In genomic region chr7:37690606-37691005, GRCm38 (mm10) we compare ENCODE assay signal across 16 mouse cellular contexts.
DNase-seq lines count a peak whose midpoint lies in the region; ATAC-seq lines count a peak whose summit lies in the region.
"Had no signal": no experiment of that assay in that cellular context is flagged by ENCODE, and none has a peak within 500 bp of the region (broad histone marks: within the 10 kb centered on the region; RNA-seq: fewer than 3 reads in every experiment).

No protein-coding gene starts in this region.

- H3K4me3 ChIP-seq in embryonic facial prominence, embryonic 10.5 days = no peak overlapping the region
- no peak overlapping the region for H3K4me3 ChIP-seq in forebrain, embryonic 16.5 days (replicated peaks; ENCODE audit: low read length)
- no peak overlapping the region for H3K4me3 ChIP-seq in midbrain, embryonic 10.5 days
- no peak overlapping the region for H3K4me3 ChIP-seq in neural tube, embryonic 15.5 days (replicated peaks)
- H3K4me3 ChIP-seq: heart, embryonic 12.5 days; kidney, embryonic 15.5 days; stomach, embryonic 15.5 days had no signal

- 74% methylated on average over 10 of the region's 10 CpGs for WGBS in embryonic facial prominence, embryonic 10.5 days
- 13% methylated on average over 10 of the region's 10 CpGs for WGBS in forebrain, embryonic 16.5 days
- 70% methylated on average over 10 of the region's 10 CpGs for WGBS in midbrain, embryonic 10.5 days
- 24% methylated on average over 10 of the region's 10 CpGs for WGBS in neural tube, embryonic 15.5 days

- H3K27me3 ChIP-seq in embryonic facial prominence, embryonic 10.5 days (replicated peaks; ENCODE audit: low read depth, poor library complexity, severe bottlenecking) = no peaks in the 10 kb centered on the region
- H3K27me3 ChIP-seq in forebrain, embryonic 16.5 days (replicated peaks; ENCODE audit: control insufficient read depth, insufficient read depth, low read length) = no peaks in the 10 kb centered on the region
- no peaks in the 10 kb centered on the region for H3K27me3 ChIP-seq in midbrain, embryonic 10.5 days (ENCODE audit: low read depth, poor library complexity, severe bottlenecking)
- no peaks in the 10 kb centered on the region for H3K27me3 ChIP-seq in neural tube, embryonic 15.5 days (replicated peaks)
- H3K27me3 ChIP-seq: CH12.LX; heart, embryonic 12.5 days; kidney, embryonic 15.5 days; Patski; stomach, embryonic 15.5 days had no signal

- no peaks in the 10 kb centered on the region for H3K9me3 ChIP-seq in embryonic facial prominence, embryonic 10.5 days
- no peaks in the 10 kb centered on the region for H3K9me3 ChIP-seq in forebrain, embryonic 16.5 days (ENCODE audit: control insufficient read depth, low read length)
- H3K9me3 ChIP-seq in midbrain, embryonic 10.5 days (replicated peaks) = no peaks in the 10 kb centered on the region
- H3K9me3 ChIP-seq in neural tube, embryonic 15.5 days (replicated peaks) = no peaks in the 10 kb centered on the region
- H3K9me3 ChIP-seq: heart, embryonic 12.5 days; kidney, embryonic 15.5 days; stomach, embryonic 15.5 days had no signal

- H3K9ac ChIP-seq in forebrain, embryonic 16.5 days (replicated peaks; ENCODE audit: low read depth, low read length) = no peak overlapping the region
- no peak overlapping the region for H3K9ac ChIP-seq in neural tube, embryonic 15.5 days (replicated peaks)
- H3K9ac ChIP-seq: heart, embryonic 12.5 days; kidney, embryonic 15.5 days; stomach, embryonic 15.5 days had no signal

- no peak overlapping the region for H3K4me2 ChIP-seq in forebrain, embryonic 16.5 days (ENCODE audit: low read length)
- H3K4me2 ChIP-seq in neural tube, embryonic 15.5 days = no peak overlapping the region; the same call in 1 of the 2 replicates
- H3K4me2 ChIP-seq: kidney, embryonic 15.5 days; stomach, embryonic 15.5 days had no signal

- H3K27ac ChIP-seq in embryonic facial prominence, embryonic 10.5 days (replicated peaks) = peak overlapping the region; percentile 51
- no peak overlapping the region for H3K27ac ChIP-seq in forebrain, embryonic 16.5 days (ENCODE audit: low read length)
- H3K27ac ChIP-seq in midbrain, embryonic 10.5 days (replicated peaks) = peak overlapping the region; percentile 81
- peak overlapping the region; percentile 51; the same call in 1 of the 2 replicates for H3K27ac ChIP-seq in neural tube, embryonic 15.5 days (replicated peaks)
- H3K27ac ChIP-seq: kidney, embryonic 15.5 days; stomach, embryonic 15.5 days had no signal

- DNase-seq in embryonic facial prominence, embryonic 10.5 days (ENCODE audit: low spot score) = no peak
- no peak for DNase-seq in midbrain, embryonic 10.5 days (ENCODE audit: low spot score)
- no peak for DNase-seq in adrenal gland, postnatal 36 days
- DNase-seq in urinary bladder, postnatal 36 days (ENCODE audit: low spot score in 2 of 2) = no peak
- no peak for DNase-seq in adipocyte (ENCODE audit: low spot score)
- DNase-seq: adrenal gland, postnatal 10 days; lung, adult 2 months; right cerebral cortex, postnatal 4 days; thymus, postnatal 25 days had no signal

- H3K4me1 ChIP-seq in embryonic facial prominence, embryonic 10.5 days = peaks cover 51% of the 10 kb centered on the region
- peaks cover 28% of the 10 kb centered on the region for H3K4me1 ChIP-seq in forebrain, embryonic 16.5 days (replicated peaks; ENCODE audit: control insufficient read depth, insufficient read depth, low read length)
- H3K4me1 ChIP-seq in midbrain, embryonic 10.5 days = peaks cover 74% of the 10 kb centered on the region
- H3K4me1 ChIP-seq in neural tube, embryonic 15.5 days = peaks cover 39% of the 10 kb centered on the region

- no peaks in the 10 kb centered on the region for H3K36me3 ChIP-seq in embryonic facial prominence, embryonic 10.5 days (replicated peaks)
- no peaks in the 10 kb centered on the region for H3K36me3 ChIP-seq in forebrain, embryonic 16.5 days (ENCODE audit: control insufficient read depth, insufficient read depth)
- no peaks in the 10 kb centered on the region; the same call in 1 of the 2 replicates for H3K36me3 ChIP-seq in midbrain, embryonic 10.5 days
- H3K36me3 ChIP-seq in neural tube, embryonic 15.5 days = no peaks in the 10 kb centered on the region
- H3K36me3 ChIP-seq: heart, embryonic 12.5 days; kidney, embryonic 15.5 days; stomach, embryonic 15.5 days had no signal

- ATAC-seq in forebrain, embryonic 16.5 days = peak; percentile 16; the same call in 1 of the 2 replicates
- ATAC-seq in neural tube, embryonic 15.5 days (ENCODE audit: low FRiP score) = no peak
- ATAC-seq: Patski had no signal
